Mouse (Mus musculus): ENCODE results near the gene Inafm2. TPM values are rescaled to one million over a fixed set of nuclear protein-coding genes. Genes with fewer than 3 reads are reported as not detected.

The Inafm2 gene
- polyA plus RNA-seq (2012; rRNA removed; ENCODE audit: low replicate concordance), result 14.2 and 16.8 TPM in 2 replicates

GRCm38 (mm10) chr2:118745232-118745884 lies at the start of gene Inafm2:
Gene Inafm2, plus strand, starts transcription at chr2:118745758.

DNA sequence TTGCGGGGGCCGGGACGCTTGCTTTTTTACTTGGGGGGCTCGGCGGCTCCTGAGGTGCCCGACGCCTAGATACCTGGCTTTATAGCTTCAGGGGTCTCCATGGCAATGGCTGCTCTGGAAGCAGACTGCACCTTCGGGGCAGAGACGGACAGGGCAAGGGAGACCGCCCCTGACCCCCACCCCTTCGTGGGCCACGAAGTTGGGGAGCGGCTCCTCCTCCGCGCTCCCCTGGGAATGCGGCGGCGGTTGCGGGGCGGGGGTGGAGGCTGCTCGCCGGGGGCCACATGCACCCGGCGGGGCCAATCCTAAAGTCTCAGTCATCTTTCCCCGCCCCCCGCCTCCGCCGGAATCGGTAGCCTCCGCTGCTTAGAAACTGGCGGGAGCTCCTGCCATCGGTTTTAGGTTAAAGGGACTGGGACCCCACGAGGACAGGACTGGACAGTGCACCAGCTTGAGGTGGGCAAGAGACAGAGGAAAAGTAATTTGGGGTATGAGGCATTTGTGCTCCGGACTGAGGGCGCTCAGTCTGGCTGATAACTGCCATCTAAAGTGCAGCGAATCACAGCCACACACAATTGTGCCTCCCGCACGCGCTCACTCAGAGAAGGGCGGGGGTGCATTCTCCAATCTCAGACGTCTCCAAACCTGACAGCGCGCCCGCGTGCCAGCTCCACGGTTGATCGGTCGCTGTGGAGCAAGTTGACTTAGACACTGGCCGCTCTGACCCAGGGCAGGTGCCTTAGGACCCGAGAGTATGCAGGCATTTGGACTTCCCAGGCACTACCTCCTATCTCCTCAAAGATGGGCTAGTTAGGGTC lies 41.4 kb upstream of the Inafm2 start, which contains the start of gene Ankrd63:
Gene Ankrd63 (minus strand): TSS at position 51 of the 818 bp plus-strand sequence.

GRCm38 (mm10) chr2:118728337-118728736 lies 17.2 kb upstream of the Inafm2 start, which contains the start of gene Plcb2:
Gene Plcb2, minus strand, starts transcription at chr2:118728438.

DNA sequence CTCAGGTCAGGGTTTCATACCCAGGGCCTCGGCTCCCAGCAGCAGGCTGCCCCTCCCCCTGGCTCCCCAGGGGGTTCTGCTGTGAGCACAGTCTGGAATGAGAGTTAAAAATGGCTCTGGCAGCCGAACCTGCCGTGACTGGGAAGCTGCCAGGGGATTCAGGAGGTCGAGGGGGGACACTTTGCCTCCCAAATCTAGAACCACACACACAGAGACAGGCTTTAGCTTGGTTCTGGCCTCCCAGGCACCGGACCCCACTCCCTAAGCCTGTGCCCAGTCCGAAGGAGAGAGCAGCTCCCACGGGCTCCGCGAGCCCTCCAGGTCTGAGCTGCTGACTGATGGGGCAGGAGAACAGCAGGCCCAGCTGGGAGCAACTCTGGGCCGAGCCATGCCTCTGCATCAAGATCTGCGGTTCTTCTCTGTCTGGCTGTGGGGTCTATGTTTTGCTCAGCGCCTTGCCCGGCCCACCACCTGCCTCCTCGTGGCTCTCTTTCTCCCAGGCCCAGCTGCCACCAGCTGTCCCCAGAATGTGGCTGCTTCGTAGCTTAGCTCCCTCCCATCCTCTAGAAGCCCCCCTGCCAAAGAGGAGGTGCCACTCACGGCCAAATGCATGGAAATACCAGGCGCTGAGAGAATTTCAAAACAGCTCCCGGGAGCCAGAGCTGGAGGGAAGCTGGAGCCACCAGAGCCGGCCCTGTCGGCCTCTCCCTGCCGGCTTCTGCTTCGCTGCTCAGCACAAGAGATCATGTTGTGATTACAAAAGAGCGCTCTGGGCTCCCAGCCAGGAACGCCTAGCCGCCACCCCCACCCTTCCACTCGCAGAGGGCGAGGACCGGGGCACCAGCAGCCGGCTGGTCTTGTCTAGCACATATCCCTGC lies 16.6 kb downstream of the Inafm2 start, which contains the start of gene Ccdc9b:
Gene Ccdc9b (minus strand): TSS at position 756 of the 878 bp plus-strand sequence.

GRCm38 (mm10) chr2:118772158-118772874 lies 26.8 kb downstream of the Inafm2 start, which contains the start of gene Phgr1:
Gene Phgr1, plus strand, starts transcription at chr2:118772769.

GRCm38 (mm10) chr2:118779504-118780480 lies 34.2 kb downstream of the Inafm2 start, which contains the start of gene Disp2:
Gene Disp2, plus strand, starts transcription at chr2:118779719.

Other genes starting within 250 kb of the Inafm2 start
- gene Bmf, start 196.1 kb upstream of the Inafm2 start, polyA plus RNA-seq (2012; rRNA removed; ENCODE audit: low replicate concordance), result 16.8 and 32.6 TPM in 2 replicates
- 2.6 and 7.7 TPM in 2 replicates for gene Bub1b, start 147.5 kb upstream of the Inafm2 start, polyA plus RNA-seq (2012; rRNA removed; ENCODE audit: low replicate concordance)
- 0.20 and 0.90 TPM in 2 replicates for gene Pak6, start 82.5 kb upstream of the Inafm2 start, polyA plus RNA-seq (2012; rRNA removed; ENCODE audit: low replicate concordance)
- gene Ankrd63, start 41.8 kb upstream of the Inafm2 start, polyA plus RNA-seq (2012; rRNA removed; ENCODE audit: low replicate concordance), result 0.01 and 0.03 TPM in 2 replicates
- gene Plcb2, start 17.3 kb upstream of the Inafm2 start, polyA plus RNA-seq (2012; rRNA removed; ENCODE audit: low replicate concordance), result 2.3 and 6.4 TPM in 2 replicates
- 12.7 and 19.0 TPM in 2 replicates for gene Ccdc9b, start 16.9 kb downstream of the Inafm2 start, polyA plus RNA-seq (2012; rRNA removed; ENCODE audit: low replicate concordance)
- gene Phgr1, start 27.0 kb downstream of the Inafm2 start, polyA plus RNA-seq (2012; rRNA removed; ENCODE audit: low replicate concordance), result 0.30 and 0.39 TPM in 2 replicates
- 1.0 and 3.3 TPM in 2 replicates for gene Disp2, start 34.0 kb downstream of the Inafm2 start, polyA plus RNA-seq (2012; rRNA removed; ENCODE audit: low replicate concordance)
- gene Knstrn, start 68.2 kb downstream of the Inafm2 start, polyA plus RNA-seq (2012; rRNA removed; ENCODE audit: low replicate concordance), result 0.80 and 4.4 TPM in 2 replicates
- 111 and 220 TPM in 2 replicates for gene Ivd, start 116.2 kb downstream of the Inafm2 start, polyA plus RNA-seq (2012; rRNA removed; ENCODE audit: low replicate concordance)
- 14.8 and 19.0 TPM in 2 replicates for gene Bahd1, start 154.6 kb downstream of the Inafm2 start, polyA plus RNA-seq (2012; rRNA removed; ENCODE audit: low replicate concordance)
- gene Chst14, start 180.7 kb downstream of the Inafm2 start, polyA plus RNA-seq (2012; rRNA removed; ENCODE audit: low replicate concordance), result 22.2 and 36.9 TPM in 2 replicates

All from subcutaneous adipose tissue, adult 2 months (tissue).